Mouse (Mus musculus) forebrain, embryonic 12.5 days (tissue): ENCODE results near the gene Grik5. TPM values are rescaled to one million over a fixed set of nuclear protein-coding genes. Genes with fewer than 3 reads are reported as not detected.

Experiments
- ATAC-seq: fragments of 200-750 bp; cut with Nextera tagmentation; 2 replicates; pipeline ENCODE4 v1.8.0; 2017; ENCODE audit warnings: moderate TSS enrichment; ENCODE audit not compliant: low FRiP score
- H3K27ac ChIP-seq: fragments of 300-500 bp; sonication (generic); 2 replicates; pipeline ENCODE4 v1.5.1; 2016; ENCODE audit warnings: mild to moderate bottlenecking
- H3K27me3 ChIP-seq: fragments of 300-500 bp; sonication (generic); 2 replicates; pipeline ENCODE4 v1.6.1; 2016; ENCODE audit warnings: mild to moderate bottlenecking
- H3K36me3 ChIP-seq: fragments of 300-500 bp; sonication (generic); replicated peaks from 2 replicates; pipeline ENCODE4 v1.6.1; 2016; ENCODE audit warnings: mild to moderate bottlenecking
- H3K4me1 ChIP-seq: fragments of 300-500 bp; sonication (generic); 2 replicates; pipeline ENCODE4 v1.6.1; 2016
- H3K4me2 ChIP-seq: fragments of 300-500 bp; sonication (generic); 2 replicates; pipeline ENCODE4 v1.6.1; 2016; ENCODE audit warnings: mild to moderate bottlenecking, moderate library complexity
- H3K4me3 ChIP-seq: fragments of 300-500 bp; sonication (generic); replicated peaks from 2 replicates; pipeline ENCODE4 v1.5.1; 2016; ENCODE audit warnings: mild to moderate bottlenecking
- H3K9ac ChIP-seq: fragments of 300-500 bp; sonication (generic); 2 replicates; pipeline ENCODE4 v1.6.1; 2016; ENCODE audit warnings: mild to moderate bottlenecking
- H3K9me3 ChIP-seq: fragments of 300-500 bp; sonication (generic); 2 replicates; pipeline ENCODE4 v1.6.1; 2016
- WGBS: fragments of 180-500 bp; shearing (Covaris S2); methylation state at CpG from one replicate; pipeline ENCODE4 v1.1.7; 2016; 5-methylcytosine and 5-hydroxymethylcytosine counted together
- polyA plus RNA-seq: library from polyadenylated mRNA; unstranded; fragments of >200 nt; fragmentation: Nextera tagmentation; extraction: Ambion mirVana; gene quantifications from 2 replicates; pipeline ENCODE4 v1.2.1, GENCODE M21; 2016

Gene Grik5
- polyA plus RNA-seq, 1 experiment from 2014 or later: 18.1 TPM

GRCm38 (mm10) chr7:25011592-25011991, 60.6 kb downstream of the Grik5 start:
- no peak overlapping the region for H3K9ac ChIP-seq
- peaks cover 64% of the 10 kb centered on the region for H3K27me3 ChIP-seq
- no peak overlapping the region for H3K4me2 ChIP-seq
- 80% methylated on average over 7 of the region's 7 CpGs for WGBS
- peaks cover 54% of the 10 kb centered on the region for H3K36me3 ChIP-seq
- H3K4me1 ChIP-seq: peaks cover 45% of the 10 kb centered on the region
- H3K27ac ChIP-seq: no peak overlapping the region
- H3K4me3 ChIP-seq: no peak overlapping the region
- ATAC-seq: no peak
- H3K9me3 ChIP-seq: no peaks in the 10 kb centered on the region

- H3K4me1 ChIP-seq: peaks cover 58% of the 10 kb centered on the region
- peaks cover 41% of the 10 kb centered on the region for H3K36me3 ChIP-seq
- 1% methylated on average over 82 of the region's 97 CpGs for WGBS
- H3K27ac ChIP-seq: peak overlapping the region; percentile 93
- no peaks in the 10 kb centered on the region for H3K9me3 ChIP-seq
- H3K27me3 ChIP-seq: peaks cover 77% of the 10 kb centered on the region
- no peak for ATAC-seq
- H3K9ac ChIP-seq: peak overlapping the region; percentile 40; the same call in 1 of the 2 replicates
- H3K4me2 ChIP-seq: peak overlapping the region; percentile 65
- H3K4me3 ChIP-seq: peak overlapping the region; percentile 41
Measured at GRCm38 (mm10) chr7:25010090-25010913, 61.8 kb downstream of the Grik5 start.

DNA sequence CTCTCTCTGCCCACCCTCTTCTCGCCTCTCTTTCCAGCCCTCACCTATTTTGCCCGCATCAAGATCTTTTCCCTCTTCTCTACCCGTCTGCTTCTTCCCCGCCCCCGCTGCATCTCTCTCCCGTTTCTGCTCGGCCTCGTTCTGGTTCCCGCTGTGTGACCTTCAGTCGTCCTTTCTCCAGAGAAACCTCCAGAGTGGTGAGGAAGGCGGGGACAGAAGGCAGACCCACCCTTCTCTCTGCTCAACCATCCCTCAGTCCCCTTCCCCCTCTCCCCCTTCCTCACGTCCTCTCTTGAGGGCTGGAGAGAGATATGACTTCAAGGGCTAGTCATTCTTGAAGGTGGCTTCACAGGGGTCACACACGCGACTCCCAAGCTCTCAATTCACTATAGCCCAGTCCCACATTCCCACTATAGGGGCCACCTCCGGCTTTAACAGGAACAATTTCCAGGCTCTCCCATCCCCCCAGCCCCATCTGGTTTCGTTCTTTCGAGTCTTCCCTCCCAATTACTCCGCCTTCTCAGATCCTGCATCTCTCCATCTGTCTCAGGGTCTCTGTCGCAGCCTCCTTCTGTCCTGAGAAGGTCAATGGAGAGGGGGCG, 62.9 kb downstream of the Grik5 start:
- Histone ChIP-seq H3K27me3 (peaks cover 87% of the 10 kb centered on the region), H3K4me1 (peaks cover 66% of the 10 kb centered on the region), H3K9me3 (no peaks in the 10 kb centered on the region), H3K4me2 (peak overlapping the region; percentile 65), H3K4me3 (peak overlapping the region; percentile 20), H3K27ac (peak overlapping the region; percentile 93), H3K9ac (peak overlapping the region; percentile 29), H3K36me3 (peaks cover 30% of the 10 kb centered on the region)
- WGBS: 5% methylated on average over 20 of the region's 20 CpGs
- peak; percentile 27; the same call in 1 of the 2 replicates for ATAC-seq

DNA sequence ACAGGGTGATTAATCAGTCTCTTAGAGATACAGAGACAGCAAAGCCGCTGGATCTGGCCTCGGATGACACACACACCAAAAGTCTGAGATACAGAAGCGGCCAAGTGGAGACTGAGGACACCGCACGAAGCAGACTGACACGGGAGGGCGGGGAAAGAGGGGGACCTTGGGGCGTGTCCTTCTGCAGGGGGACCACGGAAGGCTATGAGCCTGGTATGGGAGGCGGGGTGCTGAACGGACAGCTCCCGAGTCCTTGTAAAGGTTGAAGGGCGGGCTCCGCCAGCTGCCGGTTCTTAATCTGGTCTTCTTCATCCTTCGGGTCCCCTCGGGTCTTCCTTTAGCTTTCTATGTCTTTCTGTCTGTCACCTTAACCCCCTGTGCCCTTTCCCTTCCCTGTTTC, 63.5 kb downstream of the Grik5 start:
- peaks cover 72% of the 10 kb centered on the region for H3K4me1 ChIP-seq
- H3K36me3 ChIP-seq: peaks cover 24% of the 10 kb centered on the region
- WGBS: under 1% methylated on average over 17 of the region's 17 CpGs
- H3K4me2 ChIP-seq: peak overlapping the region; percentile 65
- peak overlapping the region; percentile 29; the same call in 1 of the 2 replicates for H3K9ac ChIP-seq
- peak overlapping the region; percentile 93 for H3K27ac ChIP-seq
- H3K4me3 ChIP-seq: peak overlapping the region; percentile 20
- H3K9me3 ChIP-seq: no peaks in the 10 kb centered on the region
- peaks cover 92% of the 10 kb centered on the region for H3K27me3 ChIP-seq
- ATAC-seq: no peak

- peaks cover 16% of the 10 kb centered on the region for H3K36me3 ChIP-seq
- H3K27ac ChIP-seq: peak overlapping the region; percentile 93
- 0 out of 2 replicates have a peak overlapping the region, but pooled peaks have one; percentile 20 for H3K4me3 ChIP-seq
- peaks cover 80% of the 10 kb centered on the region for H3K4me1 ChIP-seq
- H3K9me3 ChIP-seq: no peaks in the 10 kb centered on the region
- H3K4me2 ChIP-seq: peak overlapping the region; percentile 65
- WGBS: 16% methylated on average over 8 of the region's 8 CpGs
- ATAC-seq: peak; percentile 45
- H3K27me3 ChIP-seq: peaks cover 91% of the 10 kb centered on the region
- peak overlapping the region; percentile 27; the same call in 1 of the 2 replicates for H3K9ac ChIP-seq
Measured at GRCm38 (mm10) chr7:25007609-25008374, 64.4 kb downstream of the Grik5 start.

DNA sequence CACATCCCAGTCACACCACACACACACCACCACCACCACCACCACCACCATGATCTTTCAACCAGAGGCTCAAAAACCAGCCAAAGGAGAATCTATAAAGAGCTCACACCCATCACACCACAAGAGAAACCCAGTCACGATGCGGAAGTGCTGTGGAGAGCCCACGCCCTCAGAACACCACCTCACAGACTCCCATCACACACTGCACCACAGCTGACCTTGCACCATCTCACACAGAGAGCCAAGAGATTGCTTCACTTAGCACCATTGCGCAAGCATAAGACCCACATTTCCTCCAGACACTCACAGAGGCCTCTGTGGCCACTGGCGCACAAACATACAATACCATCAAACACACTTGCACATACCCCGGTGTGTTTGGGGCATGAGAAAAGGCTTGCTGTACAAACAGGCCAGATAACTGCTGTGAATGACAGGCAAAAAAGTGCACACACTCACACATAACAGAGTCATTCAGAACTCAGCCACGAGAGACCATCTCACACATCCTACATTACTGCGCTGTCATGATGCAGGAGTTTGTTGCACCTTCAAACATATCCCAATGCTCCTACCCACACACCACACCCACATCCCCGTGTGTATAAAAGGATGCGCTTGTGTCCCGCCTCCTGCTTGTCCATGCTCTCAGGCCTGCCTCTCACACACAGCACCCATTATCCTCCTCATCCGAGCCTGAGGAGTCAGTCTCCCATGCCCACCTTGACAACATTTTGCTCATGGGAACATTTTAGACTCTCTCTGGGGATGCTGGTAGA, 65.4 kb downstream of the Grik5 start:
- Histone ChIP-seq H3K4me1 (peaks cover 82% of the 10 kb centered on the region), H3K27me3 (peaks cover 81% of the 10 kb centered on the region), H3K9ac (no peak overlapping the region), H3K4me2 (0 out of 2 replicates have a peak overlapping the region, but pooled peaks have one; percentile 65), H3K27ac (peak overlapping the region; percentile 93), H3K4me3 (no peak overlapping the region), H3K36me3 (peaks cover 6% of the 10 kb centered on the region), H3K9me3 (no peaks in the 10 kb centered on the region)
- 84% methylated on average over 12 of the region's 12 CpGs for WGBS
- ATAC-seq: no peak

GRCm38 (mm10) chr7:25006171-25006570, 66.0 kb downstream of the Grik5 start:
- Histone ChIP-seq H3K4me1 (peaks cover 82% of the 10 kb centered on the region), H3K9ac (peak overlapping the region; percentile 74), H3K36me3 (no peaks in the 10 kb centered on the region), H3K27ac (peak overlapping the region; percentile 93), H3K4me3 (peak overlapping the region; percentile 65), H3K27me3 (peaks cover 75% of the 10 kb centered on the region), H3K9me3 (no peaks in the 10 kb centered on the region), H3K4me2 (peak overlapping the region; percentile 84)
- WGBS: 63% methylated on average over 3 of the region's 3 CpGs
- ATAC-seq: no peak

DNA sequence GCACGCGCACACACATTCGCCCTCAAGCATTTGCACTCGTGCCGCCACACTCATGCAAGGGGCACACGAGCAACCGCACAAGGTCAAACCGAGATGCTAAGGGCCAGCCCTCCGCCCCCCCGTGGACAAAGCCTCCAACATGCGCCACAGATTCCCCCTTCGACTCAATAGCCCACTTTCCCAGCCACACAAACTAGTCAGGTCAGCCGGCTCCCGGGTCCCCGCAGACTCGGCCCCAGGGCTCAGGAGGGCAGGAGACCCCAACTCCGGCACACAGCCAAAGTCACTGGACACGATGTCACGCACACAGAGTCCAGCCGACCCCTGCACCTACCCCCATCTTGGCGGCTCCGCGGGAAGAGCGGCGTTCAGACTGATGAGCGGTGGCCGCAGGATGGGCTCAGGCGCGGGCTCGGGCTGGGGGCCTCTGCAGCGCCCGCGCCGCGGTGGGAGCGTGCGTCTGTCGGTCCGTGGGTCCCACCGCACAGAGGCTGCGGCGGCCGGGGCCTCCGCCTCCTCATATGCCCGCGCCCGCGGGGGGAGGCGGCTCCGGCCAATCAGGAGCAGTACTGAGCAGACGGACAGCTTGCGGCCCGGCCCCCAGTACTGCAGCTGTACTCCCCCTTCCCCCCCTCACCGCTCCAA, 66.6 kb downstream of the Grik5 start, which contains the start of gene Atp1a3:
Gene Atp1a3, minus strand, starts transcription at position 538 of the 645 bp plus-strand sequence.
- H3K9ac ChIP-seq: peak within 1 kb of the TSS; percentile 74
- peaks cover 68% of the 10 kb centered on the region for H3K27me3 ChIP-seq
- H3K4me1 ChIP-seq: peaks cover 76% of the 10 kb centered on the region
- peak; percentile 87 for ATAC-seq
- H3K36me3 ChIP-seq: no peaks in the 10 kb centered on the region
- H3K4me2 ChIP-seq: peak within 1 kb of the TSS; percentile 84
- peak within 1 kb of the TSS; percentile 93 for H3K27ac ChIP-seq
- H3K9me3 ChIP-seq: no peaks in the 10 kb centered on the region
- 1% methylated on average over 44 of the region's 54 CpGs for WGBS
- peak within 1 kb of the TSS; percentile 65 for H3K4me3 ChIP-seq

- no peak for ATAC-seq
- WGBS: 42% methylated on average over 7 of the region's 9 CpGs
- peak overlapping the region; percentile 74 for H3K9ac ChIP-seq
- 0 out of 2 replicates have a peak, but pooled peaks cover 5% of the 10 kb centered on the region for H3K36me3 ChIP-seq
- peak overlapping the region; percentile 84 for H3K4me2 ChIP-seq
- peaks cover 61% of the 10 kb centered on the region for H3K27me3 ChIP-seq
- no peaks in the 10 kb centered on the region for H3K9me3 ChIP-seq
- H3K27ac ChIP-seq: peak overlapping the region; percentile 93
- H3K4me1 ChIP-seq: peaks cover 69% of the 10 kb centered on the region
- peak overlapping the region; percentile 65 for H3K4me3 ChIP-seq
Measured at GRCm38 (mm10) chr7:25004806-25005205, 67.3 kb downstream of the Grik5 start.

DNA sequence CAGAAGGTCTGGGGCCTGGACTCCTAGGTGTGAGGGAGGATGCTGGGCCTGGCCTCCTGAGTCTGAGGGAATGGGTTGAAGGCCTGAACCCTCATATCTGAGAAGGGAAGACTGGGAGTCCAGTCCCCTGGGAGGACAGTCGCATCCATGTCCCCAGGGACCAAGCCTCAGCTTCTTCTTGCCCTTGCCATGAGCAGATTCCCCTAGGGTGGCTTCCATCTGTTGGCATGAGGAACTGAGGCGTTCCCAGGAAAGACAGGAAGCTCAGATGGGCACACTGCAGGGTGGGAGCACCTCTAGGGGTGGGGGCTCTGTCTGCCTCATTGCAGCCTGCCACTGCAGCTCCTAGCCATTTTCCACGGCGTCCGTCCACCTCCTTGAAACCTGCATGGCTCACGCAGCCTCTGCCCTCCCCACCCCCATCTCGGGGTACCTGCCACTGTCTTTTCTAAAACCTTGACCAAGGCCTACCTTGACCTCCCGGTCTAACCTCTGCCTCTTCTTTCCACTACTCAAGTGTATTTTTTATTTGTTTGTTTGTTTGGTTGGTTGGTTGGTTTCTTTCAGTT, 68.2 kb downstream of the Grik5 start:
- Histone ChIP-seq H3K36me3 (peaks cover 8% of the 10 kb centered on the region; the same call in 1 of the 2 replicates), H3K27me3 (peaks cover 52% of the 10 kb centered on the region), H3K9ac (no peak overlapping the region; the same call in 1 of the 2 replicates), H3K27ac (no peak overlapping the region; the same call in 1 of the 2 replicates), H3K9me3 (no peaks in the 10 kb centered on the region), H3K4me2 (peak overlapping the region; percentile 84), H3K4me3 (peak overlapping the region; percentile 65), H3K4me1 (peaks cover 60% of the 10 kb centered on the region)
- ATAC-seq: no peak
- 88% methylated on average over 8 of the region's 8 CpGs for WGBS
